Mouse (Mus musculus) left cerebral cortex, adult 9 months (tissue): ENCODE results near the gene Defb48.

Source experiments
- DNase-seq, 2 experiments: peaks; one replicate each; pipeline ENCODE4 v3.0.0; 2022; ENCODE audit warnings: low spot score in 2 of 2

Defb48 gene

DNA sequence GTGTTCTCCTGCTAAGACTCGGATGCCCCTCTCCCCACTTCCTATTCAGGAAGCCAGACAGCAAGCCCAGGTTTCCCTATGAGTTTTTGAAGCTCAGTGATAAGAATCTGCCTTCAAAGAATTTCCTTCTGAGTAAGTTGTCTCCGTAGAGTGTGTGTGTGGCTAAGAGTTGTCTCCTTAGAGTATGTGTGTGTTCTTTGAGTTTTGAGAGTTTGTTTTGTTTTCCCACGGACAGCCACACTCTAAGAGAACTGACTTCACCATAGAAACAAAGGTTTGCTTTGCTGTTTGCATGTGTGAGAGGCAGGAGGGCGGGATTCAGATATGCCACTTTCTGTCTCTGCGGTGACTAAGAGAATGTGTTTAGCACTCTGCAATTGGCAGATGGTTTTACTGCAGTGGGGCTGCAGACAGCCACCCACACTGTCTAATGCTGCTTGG lies 56.2 kb downstream of the Defb48 start:
- peak; percentile 9 to 59 for DNase-seq
